Mouse (Mus musculus) stomach, postnatal 0 days (tissue): ENCODE data around the gene Msmp.

Experiments used
- CTCF ChIP-seq: IDR thresholded peaks from 2 replicates; pipeline ENCODE4 v1.5.1; 2016; ENCODE audit warnings: antibody characterized with exemption, low read depth, mild to moderate bottlenecking, moderate library complexity
- EP300 ChIP-seq: optimal IDR thresholded peaks from 2 replicates; pipeline ENCODE3; 2016; ENCODE audit warnings: antibody characterized with exemption

GRCm38 (mm10) chr4:43546375-43547047 is 37.8 kb downstream of the Msmp start:
- TF ChIP-seq CTCF = no peak
- TF ChIP-seq EP300 = no peak
